ENCODE assay signal across 21 mouse cellular contexts in genomic region chr7:12979776-12980175, GRCm38 (mm10). TPM values are rescaled to one million over a fixed set of nuclear protein-coding genes. Genes with fewer than 3 reads are reported as not detected.
DNase-seq lines count a peak whose midpoint lies in the region; ATAC-seq and TF ChIP-seq lines count a peak whose summit lies in the region.
"Had no signal": no experiment of that assay in that cellular context is flagged by ENCODE, and none has a peak within 500 bp of the region (broad histone marks: within the 10 kb centered on the region; RNA-seq: fewer than 3 reads in every experiment).

No protein-coding gene starts in this region.

- no peak overlapping the region for H3K4me3 ChIP-seq in kidney, postnatal 0 days (replicated peaks; ENCODE audit: low read depth, low read length)
- no peak overlapping the region for H3K4me3 ChIP-seq in ES-Bruce4 (ENCODE audit: low read depth, low read length)
- H3K4me3 ChIP-seq in bone marrow macrophage, adult 2 months (ENCODE audit: insufficient read depth, low read length): no peak overlapping the region
- no peak overlapping the region for H3K4me3 ChIP-seq in midbrain, embryonic 16.5 days (ENCODE audit: low read depth, low read length)
- H3K4me3 ChIP-seq: forebrain, embryonic 13.5 days; gastrocnemius, adult 2 months had no signal

- no peaks in the 10 kb centered on the region for H3K9me3 ChIP-seq in kidney, postnatal 0 days (replicated peaks; ENCODE audit: low read length)
- no peaks in the 10 kb centered on the region for H3K9me3 ChIP-seq in ES-Bruce4 (replicated peaks; ENCODE audit: control insufficient read depth, insufficient read depth, low read length, poor library complexity, severe bottlenecking)
- H3K9me3 ChIP-seq in midbrain, embryonic 16.5 days (replicated peaks; ENCODE audit: control insufficient read depth, low read length, poor library complexity, severe bottlenecking): no peaks in the 10 kb centered on the region
- H3K9me3 ChIP-seq: forebrain, embryonic 13.5 days; lung, embryonic 15.5 days; midbrain, embryonic 13.5 days had no signal

- WGBS in kidney, postnatal 0 days: 38% methylated on average over 6 of the region's 6 CpGs
- 83% methylated on average over 6 of the region's 6 CpGs for WGBS in midbrain, embryonic 16.5 days

- no peak for TF ChIP-seq POLR2A in ES-Bruce4 (IDR thresholded peaks at IDR 0.05; ENCODE audit: insufficient read depth, low read length)
- no peak for TF ChIP-seq POLR2A in bone marrow macrophage, adult 2 months (IDR thresholded peaks at IDR 0.05; ENCODE audit: borderline replicate concordance, low read depth, low read length)

- no peak for TF ChIP-seq EP300 in ES-Bruce4 (IDR thresholded peaks at IDR 0.05; ENCODE audit: insufficient read depth, low read depth, low read length)

- peak; percentile 12 for DNase-seq in kidney, postnatal 0 days (ENCODE audit: low spot score)
- no peak for DNase-seq in kidney, adult 11 months
- DNase-seq in lung, postnatal 10 days: peak; percentile 50
- no peak for DNase-seq in layer of hippocampus, postnatal 36 days
- no peak for DNase-seq in layer of hippocampus, postnatal 14 days (ENCODE audit: low spot score in 2 of 2)
- DNase-seq: cerebellum, adult 8-10 months; embryo, embryonic 11 days; gastrocnemius, adult 2 months; heart, postnatal 36 days; kidney, postnatal 10 days; left cerebral cortex, postnatal 4 days; thymus, postnatal 25 days had no signal

- no peak overlapping the region for H3K27ac ChIP-seq in kidney, postnatal 0 days
- 0 out of 2 replicates have a peak overlapping the region, but pooled peaks have one; percentile 1 for H3K27ac ChIP-seq in ES-Bruce4 (ENCODE audit: insufficient read depth, low read length)
- peak overlapping the region; percentile 44 for H3K27ac ChIP-seq in bone marrow macrophage, adult 2 months (ENCODE audit: insufficient read depth, low read depth, low read length)
- H3K27ac ChIP-seq in midbrain, embryonic 16.5 days (ENCODE audit: low read length): no peak overlapping the region
- H3K27ac ChIP-seq: forebrain, embryonic 13.5 days; lung, embryonic 15.5 days; midbrain, embryonic 13.5 days; stomach, postnatal 0 days had no signal

- ATAC-seq in kidney, postnatal 0 days (replicated peaks; ENCODE audit: low FRiP score, low read depth): no peak
- ATAC-seq in midbrain, embryonic 16.5 days: no peak
- ATAC-seq: forebrain, embryonic 13.5 days; inflammation-experienced regulatory T-cells, adult 6 months; midbrain, embryonic 13.5 days had no signal

- H3K27me3 ChIP-seq in kidney, postnatal 0 days (ENCODE audit: insufficient read depth, low read length): no peaks in the 10 kb centered on the region
- H3K27me3 ChIP-seq in ES-Bruce4 (ENCODE audit: control insufficient read depth, insufficient read depth, low read length, poor library complexity, severe bottlenecking): no peaks in the 10 kb centered on the region
- no peaks in the 10 kb centered on the region for H3K27me3 ChIP-seq in midbrain, embryonic 16.5 days (ENCODE audit: control insufficient read depth, insufficient read depth, low read depth, low read length)
- H3K27me3 ChIP-seq: forebrain, embryonic 13.5 days; lung, embryonic 15.5 days; midbrain, embryonic 13.5 days had no signal

- no peaks in the 10 kb centered on the region for H3K36me3 ChIP-seq in kidney, postnatal 0 days (ENCODE audit: insufficient read depth, low read length)
- no peaks in the 10 kb centered on the region for H3K36me3 ChIP-seq in ES-Bruce4 (ENCODE audit: control insufficient read depth, insufficient read depth, low read length, poor library complexity, severe bottlenecking)
- H3K36me3 ChIP-seq in midbrain, embryonic 16.5 days (ENCODE audit: control insufficient read depth, insufficient read depth, low read length): peaks cover 5% of the 10 kb centered on the region; the same call in 1 of the 2 replicates

- TF ChIP-seq CTCF in kidney, postnatal 0 days (IDR thresholded peaks at IDR 0.05; ENCODE audit: low read depth): 0 out of 2 replicates have a peak, but pooled peaks have one; percentile 4
- no peak for TF ChIP-seq CTCF in ES-Bruce4 (IDR thresholded peaks at IDR 0.05; ENCODE audit: low read depth, low read length)
- no peak for TF ChIP-seq CTCF in bone marrow macrophage, adult 2 months (IDR thresholded peaks at IDR 0.05; ENCODE audit: low read depth, low read length)

- no peak overlapping the region for H3K9ac ChIP-seq in kidney, postnatal 0 days (ENCODE audit: low read depth, low read length)
- no peak overlapping the region for H3K9ac ChIP-seq in ES-Bruce4 (ENCODE audit: low read depth, poor library complexity, severe bottlenecking)
- no peak overlapping the region for H3K9ac ChIP-seq in midbrain, embryonic 16.5 days (ENCODE audit: low read depth, low read length)
- H3K9ac ChIP-seq: forebrain, embryonic 13.5 days; lung, embryonic 15.5 days; midbrain, embryonic 13.5 days had no signal

- peaks cover 5% of the 10 kb centered on the region; the same call in 1 of the 2 replicates for H3K4me1 ChIP-seq in kidney, postnatal 0 days (replicated peaks; ENCODE audit: insufficient read depth, low read length)
- H3K4me1 ChIP-seq in ES-Bruce4 (ENCODE audit: control insufficient read depth, insufficient read depth, low read length): no peaks in the 10 kb centered on the region
- H3K4me1 ChIP-seq in bone marrow macrophage, adult 2 months (ENCODE audit: control insufficient read depth, insufficient read depth, low read length): peaks cover 22% of the 10 kb centered on the region
- H3K4me1 ChIP-seq in midbrain, embryonic 16.5 days (ENCODE audit: control insufficient read depth, insufficient read depth, low read length): peaks cover 12% of the 10 kb centered on the region

- no peak overlapping the region for H3K4me2 ChIP-seq in kidney, postnatal 0 days (ENCODE audit: low read length)
- H3K4me2 ChIP-seq in midbrain, embryonic 16.5 days (ENCODE audit: low read length): no peak overlapping the region
- H3K4me2 ChIP-seq: forebrain, embryonic 13.5 days; midbrain, embryonic 13.5 days had no signal

RNA-seq across cellular contexts. Expression of gene Zfp446, which starts 2.1 kb away (rescaled TPM):
- 6.7 and 7.1 TPM in 2 replicates for polyA plus RNA-seq in kidney, postnatal 0 days (2015; fragmentation: Nextera tagmentation; extraction: Ambion mirVana)
- 4.5 and 5.1 TPM in 2 replicates for polyA plus RNA-seq in ES-Bruce4 (2011; ENCODE audit: insufficient read depth, insufficient read length, low read depth, missing spikeins)
- polyA plus RNA-seq in bone marrow macrophage, adult 2 months (2012; ENCODE audit: insufficient read depth, insufficient read length, missing spikeins): 2.6 and 3.6 TPM in 2 replicates
- total RNA-seq in layer of hippocampus, postnatal 36 days (2021): 1 to 10 TPM; 8.6 to 9.3 TPM
- 13.1 and 13.8 TPM in 2 replicates for polyA plus RNA-seq in midbrain, embryonic 16.5 days (2015; fragmentation: Nextera tagmentation; extraction: Ambion mirVana)
- total RNA-seq in layer of hippocampus, postnatal 14 days (2021): 1 to 10 TPM; 8.3 to 9.1 TPM

RNA-seq across cellular contexts. Expression of gene Zfp324, which starts 14.1 kb away (rescaled TPM):
- 7.7 and 8.0 TPM in 2 replicates for polyA plus RNA-seq in kidney, postnatal 0 days (2015; fragmentation: Nextera tagmentation; extraction: Ambion mirVana)
- 1.5 and 2.3 TPM in 2 replicates for polyA plus RNA-seq in ES-Bruce4 (2011; ENCODE audit: insufficient read depth, insufficient read length, low read depth, missing spikeins)
- polyA plus RNA-seq in bone marrow macrophage, adult 2 months (2012; ENCODE audit: insufficient read depth, insufficient read length, missing spikeins): 3.8 and 3.9 TPM in 2 replicates
- total RNA-seq in layer of hippocampus, postnatal 36 days (2021): 10 to 100 TPM; 11.6 to 13.1 TPM
- 14.5 and 14.9 TPM in 2 replicates for polyA plus RNA-seq in midbrain, embryonic 16.5 days (2015; fragmentation: Nextera tagmentation; extraction: Ambion mirVana)
- total RNA-seq in layer of hippocampus, postnatal 14 days (2021): 10 to 100 TPM; 12.0 to 13.5 TPM

RNA-seq across cellular contexts. Expression of gene Slc27a5, which starts 18.2 kb away (rescaled TPM):
- 0.07 and 0.11 TPM in 2 replicates for polyA plus RNA-seq in kidney, postnatal 0 days (2015; fragmentation: Nextera tagmentation; extraction: Ambion mirVana)
- 0.75 TPM in 1 of 2 replicates, not detected in the other for polyA plus RNA-seq in ES-Bruce4 (2011; ENCODE audit: insufficient read depth, insufficient read length, low read depth, missing spikeins)
- polyA plus RNA-seq in bone marrow macrophage, adult 2 months (2012; ENCODE audit: insufficient read depth, insufficient read length, missing spikeins): not detected in 2 replicates
- total RNA-seq in layer of hippocampus, postnatal 36 days (2021): under 1 TPM in 1 of 2 experiments, not detected in 1; 0.20 TPM
- polyA plus RNA-seq in midbrain, embryonic 16.5 days (2015; fragmentation: Nextera tagmentation; extraction: Ambion mirVana): 0.24 and 0.43 TPM in 2 replicates
- under 1 TPM in 1 of 2 experiments, not detected in 1; 0.26 TPM for total RNA-seq in layer of hippocampus, postnatal 14 days (2021)
- total RNA-seq: heart, adult 8-10 months; heart, postnatal 36 days had no signal
- polyA plus RNA-seq: lung, embryonic 15.5 days had no signal

RNA-seq across cellular contexts. Expression of gene Trim28, which starts 19.1 kb away (rescaled TPM):
- polyA plus RNA-seq in kidney, postnatal 0 days (2015; fragmentation: Nextera tagmentation; extraction: Ambion mirVana): 195 and 197 TPM in 2 replicates
- 1,087 and 1,151 TPM in 2 replicates for polyA plus RNA-seq in ES-Bruce4 (2011; ENCODE audit: insufficient read depth, insufficient read length, low read depth, missing spikeins)
- 165 and 177 TPM in 2 replicates for polyA plus RNA-seq in bone marrow macrophage, adult 2 months (2012; ENCODE audit: insufficient read depth, insufficient read length, missing spikeins)
- total RNA-seq in layer of hippocampus, postnatal 36 days (2021): 100 to 1,000 TPM; 235 to 241 TPM
- polyA plus RNA-seq in midbrain, embryonic 16.5 days (2015; fragmentation: Nextera tagmentation; extraction: Ambion mirVana): 184 and 195 TPM in 2 replicates
- total RNA-seq in layer of hippocampus, postnatal 14 days (2021): 100 to 1,000 TPM; 236 to 244 TPM

RNA-seq across cellular contexts. Expression of gene Zbtb45, which starts 30.1 kb away (rescaled TPM):
- 17.4 and 17.5 TPM in 2 replicates for polyA plus RNA-seq in kidney, postnatal 0 days (2015; fragmentation: Nextera tagmentation; extraction: Ambion mirVana)
- 14.0 and 22.7 TPM in 2 replicates for polyA plus RNA-seq in ES-Bruce4 (2011; ENCODE audit: insufficient read depth, insufficient read length, low read depth, missing spikeins)
- polyA plus RNA-seq in bone marrow macrophage, adult 2 months (2012; ENCODE audit: insufficient read depth, insufficient read length, missing spikeins): 15.6 and 17.3 TPM in 2 replicates
- 10 to 100 TPM; 33.6 to 37.8 TPM for total RNA-seq in layer of hippocampus, postnatal 36 days (2021)
- polyA plus RNA-seq in midbrain, embryonic 16.5 days (2015; fragmentation: Nextera tagmentation; extraction: Ambion mirVana): 44.0 and 44.8 TPM in 2 replicates
- 10 to 100 TPM; 27.8 to 30.9 TPM for total RNA-seq in layer of hippocampus, postnatal 14 days (2021)

Comparison
In these comparisons a context has a peak if more than half of its experiments do, and no peak if none do; other contexts are left out.
1. DNase-seq: peak in kidney, postnatal 0 days (single experiment) and lung, postnatal 10 days (single experiment); none in kidney, adult 11 months (single experiment), layer of hippocampus, postnatal 36 days (0 of 2) and layer of hippocampus, postnatal 14 days (0 of 2).
2. H3K27ac ChIP-seq: peak in ES-Bruce4 (single experiment) and bone marrow macrophage, adult 2 months (single experiment); none in kidney, postnatal 0 days (single experiment) and midbrain, embryonic 16.5 days (single experiment).